Mouse (Mus musculus): Measurements from ENCODE around the gene Atp6v1g2. TPM values are rescaled to one million over a fixed set of nuclear protein-coding genes. Genes with fewer than 3 reads are reported as not detected.

The Atp6v1g2 gene
- total and polyA plus RNA-seq, 3 experiments: 5.6 to 7.2 (median 5.7) TPM

Small RNA genes within 50 kb of the gene (microRNA-seq; reads per million reads assigned to microRNA genes)
- gene Mir6973a (0 reads per million in 2 experiments), gene Mir6974 (0 reads per million in 2 experiments), gene Mir6975 (0 reads per million in 2 experiments), gene Mir8094 (0 reads per million in 2 experiments)

Other genes starting within 250 kb of the Atp6v1g2 start
Only the 30 nearest of the 35 such genes appear.
- under 1 TPM; 0.75 to 0.93 TPM for gene Msh5, start 186.9 kb upstream of the Atp6v1g2 start, total RNA-seq (2021)
- 1.3 and 1.7 TPM in 2 replicates for gene Msh5, start 186.9 kb upstream of the Atp6v1g2 start, polyA plus RNA-seq (2012; rRNA removed)
- 100 to 1,000 TPM in 1 of 2 experiments, 10 to 100 TPM in 1; 80.8 to 136 TPM for gene Clic1, start 183.7 kb upstream of the Atp6v1g2 start, total RNA-seq (2021)
- gene Clic1, start 183.7 kb upstream of the Atp6v1g2 start, polyA plus RNA-seq (2012; rRNA removed): 62.2 and 64.1 TPM in 2 replicates
- 10 to 100 TPM in 1 of 2 experiments, 1 to 10 TPM in 1; 7.2 to 26.6 TPM for gene Ddah2, start 174.6 kb upstream of the Atp6v1g2 start, total RNA-seq (2021)
- gene Ddah2, start 174.6 kb upstream of the Atp6v1g2 start, polyA plus RNA-seq (2012; rRNA removed): 25.9 and 35.6 TPM in 2 replicates
- gene Ly6g6c, start 168.3 kb upstream of the Atp6v1g2 start, total RNA-seq (2021): not detected
- not detected in 2 replicates for gene Ly6g6c, start 168.3 kb upstream of the Atp6v1g2 start, polyA plus RNA-seq (2012; rRNA removed)
- gene Mpig6b, start 167.5 kb upstream of the Atp6v1g2 start, total RNA-seq (2021): not detected
- 0.06 TPM in 1 of 2 replicates, not detected in the other for gene Mpig6b, start 167.5 kb upstream of the Atp6v1g2 start, polyA plus RNA-seq (2012; rRNA removed)
- not detected for gene Ly6g6e, start 156.8 kb upstream of the Atp6v1g2 start, total RNA-seq (2021)
- 0.21 and 0.34 TPM in 2 replicates for gene Ly6g6e, start 156.8 kb upstream of the Atp6v1g2 start, polyA plus RNA-seq (2012; rRNA removed)
- under 1 TPM in 1 of 2 experiments, not detected in 1; 0.45 TPM for gene Ly6g6d, start 155.6 kb upstream of the Atp6v1g2 start, total RNA-seq (2021)
- gene Ly6g6d, start 155.6 kb upstream of the Atp6v1g2 start, polyA plus RNA-seq (2012; rRNA removed): 0.57 and 1.1 TPM in 2 replicates
- not detected for gene Ly6g6f, start 148.1 kb upstream of the Atp6v1g2 start, total RNA-seq (2021)
- not detected in 2 replicates for gene Ly6g6f, start 148.1 kb upstream of the Atp6v1g2 start, polyA plus RNA-seq (2012; rRNA removed)
- gene Abhd16a, start 144.4 kb upstream of the Atp6v1g2 start, total RNA-seq (2021): 10 to 100 TPM; 71.8 to 95.8 TPM
- 219 and 291 TPM in 2 replicates for gene Abhd16a, start 144.4 kb upstream of the Atp6v1g2 start, polyA plus RNA-seq (2012; rRNA removed)
- gene Ly6g5c, start 125.4 kb upstream of the Atp6v1g2 start, total RNA-seq (2021): not detected
- not detected in 2 replicates for gene Ly6g5c, start 125.4 kb upstream of the Atp6v1g2 start, polyA plus RNA-seq (2012; rRNA removed)
- under 1 TPM; 0.23 to 0.35 TPM for gene Ly6g5b, start 118.2 kb upstream of the Atp6v1g2 start, total RNA-seq (2021)
- 0.42 and 0.52 TPM in 2 replicates for gene Ly6g5b, start 118.2 kb upstream of the Atp6v1g2 start, polyA plus RNA-seq (2012; rRNA removed)
- 10 to 100 TPM; 12.4 to 12.8 TPM for gene Gpank1, start 112.2 kb upstream of the Atp6v1g2 start, total RNA-seq (2021)
- 13.3 and 15.8 TPM in 2 replicates for gene Gpank1, start 112.2 kb upstream of the Atp6v1g2 start, polyA plus RNA-seq (2012; rRNA removed)
- gene Csnk2b, start 111.6 kb upstream of the Atp6v1g2 start, total RNA-seq (2021): 100 to 1,000 TPM; 212 to 337 TPM
- 358 and 360 TPM in 2 replicates for gene Csnk2b, start 111.6 kb upstream of the Atp6v1g2 start, polyA plus RNA-seq (2012; rRNA removed)
- 10 to 100 TPM; 23.4 to 32.0 TPM for gene D17H6S53E, start 107.3 kb upstream of the Atp6v1g2 start, total RNA-seq (2021)
- gene D17H6S53E, start 107.3 kb upstream of the Atp6v1g2 start, polyA plus RNA-seq (2012; rRNA removed): 27.7 and 45.5 TPM in 2 replicates
- under 1 TPM in 1 of 2 experiments, not detected in 1; 0.78 TPM for gene Apom, start 101.6 kb upstream of the Atp6v1g2 start, total RNA-seq (2021)
- 0.22 TPM in 1 of 2 replicates, not detected in the other for gene Apom, start 101.6 kb upstream of the Atp6v1g2 start, polyA plus RNA-seq (2012; rRNA removed)
- gene Bag6, start 98.5 kb upstream of the Atp6v1g2 start, total RNA-seq (2021): 100 to 1,000 TPM; 389 to 403 TPM
- 433 and 470 TPM in 2 replicates for gene Bag6, start 98.5 kb upstream of the Atp6v1g2 start, polyA plus RNA-seq (2012; rRNA removed)
- gene Prrc2a, start 68.8 kb upstream of the Atp6v1g2 start, total RNA-seq (2021): 100 to 1,000 TPM; 205 to 258 TPM
- 598 and 625 TPM in 2 replicates for gene Prrc2a, start 68.8 kb upstream of the Atp6v1g2 start, polyA plus RNA-seq (2012; rRNA removed)
- gene Aif1, start 57.6 kb upstream of the Atp6v1g2 start, total RNA-seq (2021): 1 to 10 TPM; 3.4 to 6.4 TPM
- 0.30 and 0.46 TPM in 2 replicates for gene Aif1, start 57.6 kb upstream of the Atp6v1g2 start, polyA plus RNA-seq (2012; rRNA removed)
- gene Lst1, start 45.2 kb upstream of the Atp6v1g2 start, total RNA-seq (2021): 1 to 10 TPM; 5.0 to 7.6 TPM
- gene Lst1, start 45.2 kb upstream of the Atp6v1g2 start, polyA plus RNA-seq (2012; rRNA removed): 3.6 and 4.6 TPM in 2 replicates
- 1 to 10 TPM; 1.8 to 7.7 TPM for gene Ltb, start 39.2 kb upstream of the Atp6v1g2 start, total RNA-seq (2021)
- 5.8 and 8.5 TPM in 2 replicates for gene Ltb, start 39.2 kb upstream of the Atp6v1g2 start, polyA plus RNA-seq (2012; rRNA removed)
- under 1 TPM; 0.35 to 0.52 TPM for gene Tnf, start 31.7 kb upstream of the Atp6v1g2 start, total RNA-seq (2021)
- gene Tnf, start 31.7 kb upstream of the Atp6v1g2 start, polyA plus RNA-seq (2012; rRNA removed): 0.62 and 1.0 TPM in 2 replicates
- gene Lta, start 28.3 kb upstream of the Atp6v1g2 start, total RNA-seq (2021): under 1 TPM; 0.26 to 0.35 TPM
- 0.18 and 0.33 TPM in 2 replicates for gene Lta, start 28.3 kb upstream of the Atp6v1g2 start, polyA plus RNA-seq (2012; rRNA removed)
- not detected for gene Gm16181, start 12.8 kb upstream of the Atp6v1g2 start, total RNA-seq (2021)
- 0.31 and 1.3 TPM in 2 replicates for gene Gm16181, start 12.8 kb upstream of the Atp6v1g2 start, polyA plus RNA-seq (2012; rRNA removed)
- 10 to 100 TPM; 14.1 to 19.4 TPM for gene Nfkbil1, start 2.1 kb downstream of the Atp6v1g2 start, total RNA-seq (2021)
- gene Nfkbil1, start 2.1 kb downstream of the Atp6v1g2 start, polyA plus RNA-seq (2012; rRNA removed): 52.3 and 57.6 TPM in 2 replicates
- 100 to 1,000 TPM; 192 to 200 TPM for gene Ddx39b, start 8.1 kb downstream of the Atp6v1g2 start, total RNA-seq (2021)
- 164 and 180 TPM in 2 replicates for gene Ddx39b, start 8.1 kb downstream of the Atp6v1g2 start, polyA plus RNA-seq (2012; rRNA removed)
- gene H2-D1, start 29.1 kb downstream of the Atp6v1g2 start, total RNA-seq (2021): 100 to 1,000 TPM; 172 to 281 TPM
- 473 and 543 TPM in 2 replicates for gene H2-D1, start 29.1 kb downstream of the Atp6v1g2 start, polyA plus RNA-seq (2012; rRNA removed)
- 1 to 10 TPM in 1 of 2 experiments, under 1 TPM in 1; 0.98 to 3.6 TPM for gene H2-Q1, start 86.7 kb downstream of the Atp6v1g2 start, total RNA-seq (2021)
- 0.04 TPM in 1 of 2 replicates, not detected in the other for gene H2-Q1, start 86.7 kb downstream of the Atp6v1g2 start, polyA plus RNA-seq (2012; rRNA removed)
- 1 to 10 TPM in 1 of 2 experiments, under 1 TPM in 1; 0.61 to 2.5 TPM for gene H2-Q2, start 108.6 kb downstream of the Atp6v1g2 start, total RNA-seq (2021)
- gene H2-Q2, start 108.6 kb downstream of the Atp6v1g2 start, polyA plus RNA-seq (2012; rRNA removed): 0.27 TPM in 1 of 2 replicates, not detected in the other
- 10 to 100 TPM; 21.1 to 28.8 TPM for gene H2-Q4, start 146.0 kb downstream of the Atp6v1g2 start, total RNA-seq (2021)
- gene H2-Q4, start 146.0 kb downstream of the Atp6v1g2 start, polyA plus RNA-seq (2012; rRNA removed): 183 and 203 TPM in 2 replicates
- gene H2-Q6, start 191.2 kb downstream of the Atp6v1g2 start, total RNA-seq (2021): 1 to 10 TPM; 3.3 to 7.9 TPM
- 23.0 and 24.7 TPM in 2 replicates for gene H2-Q6, start 191.2 kb downstream of the Atp6v1g2 start, polyA plus RNA-seq (2012; rRNA removed)

All from adrenal gland, adult 2 months (tissue).